ENCODE assay signal across 12 mouse cellular contexts in genomic region chr1:121329391-121329790, GRCm38 (mm10). TPM values are rescaled to one million over a fixed set of nuclear protein-coding genes. Genes with fewer than 3 reads are reported as not detected.
DNase-seq lines count a peak whose midpoint lies in the region; ATAC-seq and TF ChIP-seq lines count a peak whose summit lies in the region.
"Had no signal": no experiment of that assay in that cellular context is flagged by ENCODE, and none has a peak within 500 bp of the region (broad histone marks: within the 10 kb centered on the region; RNA-seq: fewer than 3 reads in every experiment).

No protein-coding gene starts in this region.

- WGBS in liver, adult 2 months: 14% methylated on average over 2 of the region's 2 CpGs
- WGBS in liver, embryonic 12.5 days (ENCODE audit: insufficient replicate concordance): 66% methylated on average over 2 of the region's 2 CpGs
- 54% methylated on average over 2 of the region's 2 CpGs for WGBS in heart, embryonic 12.5 days

- no peak overlapping the region; the same call in 1 of the 2 replicates for H3K9ac ChIP-seq in liver, adult 2 months (ENCODE audit: low read depth, low read length)
- no peak overlapping the region for H3K9ac ChIP-seq in liver, embryonic 12.5 days
- no peak overlapping the region for H3K9ac ChIP-seq in heart, embryonic 12.5 days

- no peak for TF ChIP-seq POLR2A in liver, adult 2 months (IDR thresholded peaks at IDR 0.05; ENCODE audit: extremely low read depth, insufficient read depth, low read length)

- H3K4me1 ChIP-seq in liver, adult 2 months (ENCODE audit: control insufficient read depth, insufficient read depth, low read length): peaks cover 29% of the 10 kb centered on the region
- peaks cover 21% of the 10 kb centered on the region; the same call in 1 of the 2 replicates for H3K4me1 ChIP-seq in liver, embryonic 12.5 days
- peaks cover 17% of the 10 kb centered on the region for H3K4me1 ChIP-seq in heart, embryonic 12.5 days (replicated peaks)

- H3K4me2 ChIP-seq in liver, embryonic 12.5 days: no peak overlapping the region
- H3K4me2 ChIP-seq in heart, embryonic 12.5 days: no peak overlapping the region

- peak; percentile 44 for DNase-seq in adrenal gland, adult 2 months
- no peak for DNase-seq in adrenal gland, postnatal 14 days
- peak; percentile 100 for DNase-seq in liver, adult 2 months (ENCODE audit: extremely low read depth, low read depth, low spot score)
- peak; percentile 52 for DNase-seq in lung, postnatal 25 days (ENCODE audit: low spot score)
- DNase-seq in layer of hippocampus, adult 8-10 months (ENCODE audit: low spot score in 2 of 2): no peak
- DNase-seq: cerebellum, postnatal 36 days; gastrocnemius, postnatal 25 days; thymus, postnatal 36 days had no signal

- no peak for ATAC-seq in liver, embryonic 12.5 days
- ATAC-seq in heart, embryonic 12.5 days (ENCODE audit: insufficient number of reproducible peaks, low FRiP score): no peak
- no peak for ATAC-seq in megakaryocyte-erythroid progenitor cell, adult 5-6 weeks (replicated peaks; ENCODE audit: low FRiP score, low TSS enrichment, poor library complexity, severe bottlenecking)
- ATAC-seq: intestine, embryonic 16.5 days had no signal

- H3K27me3 ChIP-seq in liver, adult 2 months (ENCODE audit: control insufficient read depth, insufficient read depth, low read length): no peaks in the 10 kb centered on the region
- H3K27me3 ChIP-seq in liver, embryonic 12.5 days (replicated peaks): no peaks in the 10 kb centered on the region
- H3K27me3 ChIP-seq in heart, embryonic 12.5 days (replicated peaks): no peaks in the 10 kb centered on the region

- TF ChIP-seq CTCF in liver, adult 2 months (IDR thresholded peaks at IDR 0.05; ENCODE audit: low read depth, low read length): no peak

- H3K4me3 ChIP-seq in liver, adult 2 months (ENCODE audit: insufficient read depth, low read depth, low read length): no peak overlapping the region
- no peak overlapping the region for H3K4me3 ChIP-seq in liver, embryonic 12.5 days
- no peak overlapping the region for H3K4me3 ChIP-seq in heart, embryonic 12.5 days

- peak overlapping the region; percentile 59 for H3K27ac ChIP-seq in liver, adult 2 months (replicated peaks; ENCODE audit: insufficient read depth, low read depth, low read length)
- no peak overlapping the region for H3K27ac ChIP-seq in liver, embryonic 12.5 days
- H3K27ac ChIP-seq in heart, embryonic 12.5 days (ENCODE audit: poor library complexity, severe bottlenecking): peak overlapping the region; percentile 38; the same call in 1 of the 2 replicates

- no peaks in the 10 kb centered on the region for H3K9me3 ChIP-seq in liver, embryonic 12.5 days (replicated peaks)
- no peaks in the 10 kb centered on the region for H3K9me3 ChIP-seq in heart, embryonic 12.5 days (replicated peaks)

- no peaks in the 10 kb centered on the region for H3K36me3 ChIP-seq in liver, adult 2 months (ENCODE audit: control insufficient read depth, insufficient read depth, low read length)
- no peaks in the 10 kb centered on the region for H3K36me3 ChIP-seq in liver, embryonic 12.5 days
- peaks cover 1% of the 10 kb centered on the region; the same call in 1 of the 2 replicates for H3K36me3 ChIP-seq in heart, embryonic 12.5 days

- H3K79me2 ChIP-seq in liver, adult 2 months (ENCODE audit: control insufficient read depth, insufficient read depth, low read length): peaks cover 8% of the 10 kb centered on the region; the same call in 1 of the 2 replicates

RNA-seq across cellular contexts. Expression of gene Insig2, which starts 3.0 kb away (rescaled TPM):
- 10 to 100 TPM; 41.5 to 59.7 TPM for total RNA-seq in adrenal gland, adult 2 months (2021)
- 6.9 and 7.2 TPM in 2 replicates for polyA plus RNA-seq in adrenal gland, adult 2 months (2012; rRNA removed)
- 49.2 and 57.3 TPM in 2 replicates for total RNA-seq in adrenal gland, postnatal 14 days (2021)
- total RNA-seq in liver, adult 2 months (2014; rRNA removed): 178 and 228 TPM in 2 replicates
- 166 and 243 TPM in 2 replicates for polyA plus RNA-seq in liver, adult 2 months (2012; rRNA removed)
- 9.3 and 9.8 TPM in 2 replicates for polyA plus RNA-seq in liver, embryonic 12.5 days (2016; fragmentation: Nextera tagmentation; extraction: Ambion mirVana)
- polyA plus RNA-seq in heart, embryonic 12.5 days (2016; fragmentation: Nextera tagmentation; extraction: Ambion mirVana): 34.5 and 34.9 TPM in 2 replicates
- 18.0 and 23.7 TPM in 2 replicates for total RNA-seq in megakaryocyte-erythroid progenitor cell, adult 5-6 weeks (2014; fragmentation: Nextera tagmentation)
- 11.0 and 20.4 TPM in 2 replicates for total RNA-seq in megakaryocyte-erythroid progenitor cell, adult 5-6 weeks (2017)
- total RNA-seq in layer of hippocampus, adult 8-10 months (2022): 10 to 100 TPM; 61.8 to 92.0 (median 70.9) TPM

Comparison
In these comparisons a context has a peak if more than half of its experiments do, and no peak if none do; other contexts are left out.
1. DNase-seq: peak in adrenal gland, adult 2 months (single experiment), liver, adult 2 months (single experiment) and lung, postnatal 25 days (single experiment); none in adrenal gland, postnatal 14 days (single experiment) and layer of hippocampus, adult 8-10 months (0 of 2).